10 mouse cellular contexts compared by ENCODE assay signal in genomic region chr4:141406516-141407299, GRCm38 (mm10). TPM values are rescaled to one million over a fixed set of nuclear protein-coding genes. Genes with fewer than 3 reads are reported as not detected.
DNase-seq lines count a peak whose midpoint lies in the region; ATAC-seq and TF ChIP-seq lines count a peak whose summit lies in the region.
"Had no signal": no experiment of that assay in that cellular context is flagged by ENCODE, and none has a peak within 500 bp of the region (broad histone marks: within the 10 kb centered on the region; RNA-seq: fewer than 3 reads in every experiment).

No protein-coding gene starts in this region.

- peak; percentile 68 for TF ChIP-seq CTCF in left cerebral cortex, adult 2 months (IDR thresholded peaks at IDR 0.05)
- TF ChIP-seq CTCF in G1E (IDR thresholded peaks at IDR 0.05; ENCODE audit: low read depth, low read length): peak; percentile 44

- peak; percentile 65; the same call in 1 of the 2 replicates for ATAC-seq in G1E (ENCODE audit: extremely low read depth, insufficient number of reproducible peaks, low FRiP score, poor library complexity, severe bottlenecking)

- H3K27me3 ChIP-seq in G1E (ENCODE audit: insufficient read depth, low read length): peaks cover 29% of the 10 kb centered on the region

- no peak overlapping the region for H3K27ac ChIP-seq in left cerebral cortex, adult 2 months
- H3K27ac ChIP-seq: embryonic facial prominence, embryonic 12.5 days; midbrain, embryonic 12.5 days had no signal

- intact Hi-C loops in left cerebral cortex, adult 2 months (cut with DNase I): loop anchor here (2.0 kb wide), 1 partner anchor 154 kb away; no protein-coding TSS in a partner anchor
- intact Hi-C loops in heart, postnatal 14 days (cut with DNase I): no loop called here

- no peak overlapping the region for H3K4me3 ChIP-seq in left cerebral cortex, adult 2 months
- H3K4me3 ChIP-seq in G1E (ENCODE audit: low read depth, low read length): no peak overlapping the region
- H3K4me3 ChIP-seq: embryonic facial prominence, embryonic 12.5 days; midbrain, embryonic 12.5 days had no signal

- H3K4me1 ChIP-seq in G1E (ENCODE audit: insufficient read depth, low read depth, low read length): peaks cover 8% of the 10 kb centered on the region
- H3K4me1 ChIP-seq: embryonic facial prominence, embryonic 12.5 days had no signal

- no peaks in the 10 kb centered on the region for H3K36me3 ChIP-seq in G1E (replicated peaks)
- H3K36me3 ChIP-seq: embryonic facial prominence, embryonic 12.5 days; midbrain, embryonic 12.5 days had no signal

- H3K9me3 ChIP-seq in G1E (replicated peaks): no peaks in the 10 kb centered on the region
- H3K9me3 ChIP-seq: embryonic facial prominence, embryonic 12.5 days; midbrain, embryonic 12.5 days had no signal

- no peak for DNase-seq in left cerebral cortex, adult 2 months (ENCODE audit: extremely low spot score in 1 of 2, low spot score in 2 of 2)
- no peak for DNase-seq in left cerebral cortex, adult 11 months (ENCODE audit: low spot score)
- DNase-seq in G1E (ENCODE audit: low spot score): peak; percentile 62
- DNase-seq in embryo, embryonic 10 days (ENCODE audit: low spot score): peak; percentile 26
- peak; percentile 49 to 78 for DNase-seq in heart, postnatal 14 days
- DNase-seq in lung, postnatal 4 days: peak; percentile 47 to 74
- no peak for DNase-seq in left cerebral cortex, adult 9 months (ENCODE audit: low spot score in 2 of 2)
- DNase-seq in cerebellum, adult 9-11 months: no peak

RNA-seq across cellular contexts. Expression of gene Clcnka, which starts 8.2 kb away (rescaled TPM):
- under 1 TPM in 1 of 2 experiments, not detected in 1; 0.36 TPM for total RNA-seq in left cerebral cortex, adult 2 months (2021)
- total RNA-seq in G1E (2014; fragmentation: Nextera tagmentation) (not detected in 2 replicates), G1E (2017) (not detected in 2 replicates)
- not detected in 2 replicates for polyA plus RNA-seq in G1E (2012)
- not detected for total RNA-seq in heart, postnatal 14 days (2021)
- polyA plus RNA-seq: midbrain, embryonic 12.5 days had no signal

RNA-seq across cellular contexts. Expression of gene Clcnkb, which starts 9.1 kb away (rescaled TPM):
- not detected for total RNA-seq in left cerebral cortex, adult 2 months (2021)
- total RNA-seq in G1E (2014; fragmentation: Nextera tagmentation) (not detected in 2 replicates), G1E (2017) (0.05 TPM in 1 of 2 replicates, not detected in the other)
- polyA plus RNA-seq in G1E (2012): not detected in 2 replicates
- total RNA-seq in heart, postnatal 14 days (2021): 1 to 10 TPM in 1 of 2 experiments, under 1 TPM in 1; 0.83 to 1.5 TPM
- polyA plus RNA-seq: embryonic facial prominence, embryonic 12.5 days; midbrain, embryonic 12.5 days had no signal

RNA-seq across cellular contexts. Expression of gene Hspb7, which starts 13.9 kb away (rescaled TPM):
- under 1 TPM; 0.40 to 0.57 TPM for total RNA-seq in left cerebral cortex, adult 2 months (2021)
- total RNA-seq in G1E (2014; fragmentation: Nextera tagmentation): not detected in 2 replicates
- total RNA-seq in G1E (2017): not detected in 2 replicates
- not detected in 2 replicates for polyA plus RNA-seq in G1E (2012)
- 100 to 1,000 TPM; 760 to 902 TPM for total RNA-seq in heart, postnatal 14 days (2021)
- polyA plus RNA-seq: embryonic facial prominence, embryonic 12.5 days had no signal

RNA-seq across cellular contexts. Expression of gene Srarp, which starts 29.2 kb away (rescaled TPM):
- total RNA-seq in left cerebral cortex, adult 2 months (2021): 1 to 10 TPM; 3.8 to 4.2 TPM
- total RNA-seq in G1E (2014; fragmentation: Nextera tagmentation): not detected in 2 replicates
- total RNA-seq in G1E (2017): not detected in 2 replicates
- not detected in 2 replicates for polyA plus RNA-seq in G1E (2012)
- under 1 TPM; 0.34 to 0.43 TPM for total RNA-seq in heart, postnatal 14 days (2021)
- polyA plus RNA-seq: embryonic facial prominence, embryonic 12.5 days had no signal

RNA-seq across cellular contexts. Expression of gene Zbtb17, which starts 37.7 kb away (rescaled TPM):
- 10 to 100 TPM; 45.3 to 46.4 TPM for total RNA-seq in left cerebral cortex, adult 2 months (2021)
- total RNA-seq in G1E (2014; fragmentation: Nextera tagmentation): 10.9 and 11.8 TPM in 2 replicates
- 15.9 and 22.8 TPM in 2 replicates for total RNA-seq in G1E (2017)
- polyA plus RNA-seq in G1E (2012): 51.4 and 61.1 TPM in 2 replicates
- total RNA-seq in heart, postnatal 14 days (2021): 10 to 100 TPM; 20.8 to 21.2 TPM

Comparison
In these comparisons a context has a peak if more than half of its experiments do, and no peak if none do; other contexts are left out.
1. DNase-seq: peak in G1E (single experiment), embryo, embryonic 10 days (single experiment), heart, postnatal 14 days (2 of 2) and lung, postnatal 4 days (2 of 2); none in left cerebral cortex, adult 2 months (0 of 2), left cerebral cortex, adult 11 months (single experiment), left cerebral cortex, adult 9 months (0 of 2) and cerebellum, adult 9-11 months (single experiment).
2. RNA of gene Hspb7, which starts 13.9 kb away (total RNA-seq): 760 to 902 TPM in heart, postnatal 14 days; 0.40 to 0.57 TPM in left cerebral cortex, adult 2 months and not detected in G1E; every median in the first group is over 100 times any median in the second.